Mouse (Mus musculus): ENCODE data around the gene Ankrd13a.

DNA sequence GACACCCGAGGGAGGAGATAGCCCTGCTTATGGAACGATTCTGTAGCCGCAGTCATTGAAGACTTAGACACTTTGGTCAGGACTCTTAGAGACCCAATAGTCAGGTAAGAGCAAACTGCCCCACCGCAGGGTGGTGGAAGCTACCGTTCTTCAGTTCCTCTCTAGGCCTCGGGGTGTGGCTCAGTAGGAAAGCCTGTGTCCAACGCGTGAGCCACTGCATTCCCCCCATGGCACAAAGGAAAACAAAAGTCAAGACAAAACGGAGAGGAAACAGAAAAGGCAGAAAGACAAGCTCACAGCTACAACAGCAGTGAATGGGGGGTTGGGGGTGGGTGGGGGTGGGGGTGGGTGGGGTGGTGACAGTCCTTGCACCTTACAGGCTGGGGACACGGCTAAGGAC, 22.1 kb upstream of the Ankrd13a start:
- no peak for TF ChIP-seq CTCF (IDR thresholded peaks at IDR 0.05; ENCODE audit: borderline replicate concordance, insufficient read depth, low read depth, low read length)
- TF ChIP-seq POLR2A (IDR thresholded peaks at IDR 0.05; ENCODE audit: borderline replicate concordance, insufficient read depth, low read length) = no peak
